Mouse (Mus musculus): ENCODE data around the gene Spem1. TPM values are rescaled to one million over a fixed set of nuclear protein-coding genes. Genes with fewer than 3 reads are reported as not detected.

Spem1 gene
- total RNA-seq, 2 experiments from 2014 or later = 0.34 to 0.44 TPM

- intact Hi-C loops (cut with DNase I) = loop anchor here (5.0 kb wide), 1 partner anchor 72 kb away; the partner anchor contains the start of gene Tmem95
- no peak within 1 kb of the TSS; the same call in 1 of the 2 replicates for H3K4me3 ChIP-seq
- TF ChIP-seq CTCF (IDR thresholded peaks at IDR 0.05) = no peak; the same call in 1 of the 2 replicates
Measured at GRCm38 (mm10) chr11:69804972-69805909, 16.7 kb downstream of the Spem1 start, which contains the start of gene Tmem102. Gene Tmem102 (minus strand): TSS chr11:69805624.

DNA sequence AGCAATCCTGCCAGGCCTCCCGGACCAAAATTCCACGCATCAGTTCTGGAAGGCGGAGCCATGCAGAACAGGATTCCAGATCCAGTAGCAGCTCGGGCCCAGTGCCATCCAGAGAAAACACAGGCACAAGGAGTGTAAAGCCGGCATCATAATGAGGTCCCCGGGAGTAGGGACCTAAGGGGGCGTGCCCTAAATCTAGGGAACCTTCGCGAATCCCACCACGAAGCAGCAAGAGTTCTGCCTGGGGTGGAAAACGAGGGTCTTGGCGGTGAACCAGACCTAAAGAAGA, 17.4 kb downstream of the Spem1 start:
- no peak for DNase-seq (ENCODE audit: extremely low spot score in 1 of 2, low spot score in 2 of 2)
- Histone ChIP-seq H3K27ac (no peak overlapping the region), H3K4me3 (no peak overlapping the region; the same call in 1 of the 2 replicates)
- intact Hi-C loops (cut with DNase I) = loop anchor here (5.0 kb wide), 1 partner anchor 73 kb away; the partner anchor contains the start of gene Tmem95
- TF ChIP-seq CTCF (IDR thresholded peaks at IDR 0.05) = no peak

More at GRCm38 (mm10) chr11:69804972-69805909, 16.7 kb downstream of the Spem1 start, which contains the start of gene Tmem102:
- no peak for DNase-seq (ENCODE audit: extremely low spot score in 1 of 2, low spot score in 2 of 2)
- H3K27ac ChIP-seq = no peak within 1 kb of the TSS

- TF ChIP-seq CTCF (IDR thresholded peaks at IDR 0.05) = peak; percentile 72
Measured at GRCm38 (mm10) chr11:69803786-69804651, 18.0 kb downstream of the Spem1 start.

GRCm38 (mm10) chr11:69803328-69803727, 18.7 kb downstream of the Spem1 start:
- DNase-seq (ENCODE audit: extremely low spot score in 1 of 2, low spot score in 2 of 2) = no peak
- intact Hi-C loops (cut with DNase I) = loop anchor here (2.0 to 5.0 kb wide), 4 partner anchors 33 to 74 kb away; partner anchors contain the start of genes Nlgn2, Polr2a and Tmem95
- Histone ChIP-seq H3K27ac (peak overlapping the region; percentile 46; the same call in 1 of the 2 replicates), H3K4me3 (peak overlapping the region; percentile 52)
- no peak for TF ChIP-seq CTCF (IDR thresholded peaks at IDR 0.05)

More at GRCm38 (mm10) chr11:69803786-69804651, 18.0 kb downstream of the Spem1 start:
- intact Hi-C loops (cut with DNase I) = loop anchor here (2.0 to 5.0 kb wide), 4 partner anchors 33 to 73 kb away; partner anchors contain the start of genes Nlgn2, Polr2a and Tmem95
- H3K27ac ChIP-seq = peak overlapping the region; percentile 46; the same call in 1 of the 2 replicates
- DNase-seq (ENCODE audit: extremely low spot score in 1 of 2, low spot score in 2 of 2) = peak; percentile 68 to 79
- peak overlapping the region; percentile 52 for H3K4me3 ChIP-seq

DNA sequence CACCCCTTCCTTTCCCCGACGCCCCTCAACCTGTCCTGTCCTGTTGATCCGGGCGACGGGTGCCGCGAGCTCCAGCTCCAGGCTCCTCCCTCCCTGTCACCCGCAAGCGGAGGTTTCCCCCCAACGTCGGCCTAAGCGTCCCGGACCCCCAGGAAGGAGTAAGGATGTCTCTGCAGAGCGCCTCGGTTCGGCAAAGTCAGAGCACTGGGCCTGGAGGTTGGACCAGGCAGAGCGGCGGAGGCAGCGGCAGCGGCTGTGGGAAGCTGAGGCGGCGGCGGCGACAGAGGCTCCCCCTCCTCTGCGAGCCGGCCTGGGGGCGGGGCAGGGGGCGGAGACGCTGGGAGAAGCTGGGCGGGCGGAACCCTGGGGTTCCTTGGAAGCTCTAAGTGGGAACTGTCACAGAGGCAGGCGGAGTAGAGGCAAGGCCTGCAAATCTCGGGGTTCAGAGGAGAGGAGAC, 19.3 kb downstream of the Spem1 start:
- intact Hi-C loops (cut with DNase I) = loop anchor here (2.0 to 5.0 kb wide), 4 partner anchors 34 to 75 kb away; partner anchors contain the start of genes Nlgn2, Polr2a and Tmem95
- no peak for TF ChIP-seq CTCF (IDR thresholded peaks at IDR 0.05)
- peak overlapping the region; percentile 52 for H3K4me3 ChIP-seq
- DNase-seq (ENCODE audit: extremely low spot score in 1 of 2, low spot score in 2 of 2) = peak; percentile 80 to 88
- H3K27ac ChIP-seq = peak overlapping the region; percentile 59

- Histone ChIP-seq H3K27ac (peak within 1 kb of the TSS; percentile 59), H3K4me3 (peak within 1 kb of the TSS; percentile 52)
- no peak for DNase-seq (ENCODE audit: extremely low spot score in 1 of 2, low spot score in 2 of 2)
- TF ChIP-seq CTCF (IDR thresholded peaks at IDR 0.05) = no peak
- intact Hi-C loops (cut with DNase I) = loop anchor here (5.0 kb wide), 1 partner anchor 76 kb away; the partner anchor contains the start of gene Tmem95
Measured at GRCm38 (mm10) chr11:69801379-69801977, 20.5 kb downstream of the Spem1 start, which contains the start of gene Fgf11. Gene Fgf11 (minus strand): TSS chr11:69801857.

DNA sequence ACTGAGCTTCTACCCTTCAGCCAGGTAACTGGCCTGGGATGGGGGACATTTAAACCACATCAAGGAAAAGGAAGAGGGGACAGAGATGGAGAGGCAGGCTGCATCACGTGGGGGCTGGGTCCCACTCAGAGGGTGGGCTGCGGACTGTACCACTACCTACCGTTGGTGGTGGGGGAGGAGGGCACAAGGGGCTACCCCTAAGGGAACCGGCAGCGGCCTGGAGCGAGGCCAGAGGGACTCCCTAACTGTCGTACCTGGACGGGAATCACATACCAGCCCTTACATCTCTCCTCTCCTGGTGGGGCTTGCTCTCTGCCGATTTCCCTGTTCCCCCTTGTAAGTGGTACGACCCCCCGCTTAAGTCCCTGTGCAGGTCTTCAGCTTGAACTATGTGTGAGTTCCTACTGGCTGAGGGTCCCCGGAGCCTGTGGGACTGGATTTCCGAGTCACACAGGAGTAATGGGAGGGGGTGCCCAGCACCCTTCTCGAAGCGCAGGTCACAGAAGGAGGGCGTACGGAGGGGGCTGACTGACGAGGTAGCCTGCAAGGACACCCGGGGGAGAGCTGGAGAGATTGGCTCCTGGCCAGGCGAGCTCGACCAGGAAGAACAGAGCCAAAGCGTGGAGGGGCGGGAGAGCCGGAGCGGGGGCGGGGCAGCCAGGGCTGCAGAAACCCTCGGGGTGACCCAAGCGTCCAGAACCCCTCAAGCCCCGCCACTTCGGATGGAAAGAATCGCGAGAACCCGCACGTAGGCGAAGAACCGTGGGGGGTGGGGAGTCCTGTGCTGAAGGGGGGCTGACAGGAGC, 21.4 kb downstream of the Spem1 start:
- no peak for TF ChIP-seq CTCF (IDR thresholded peaks at IDR 0.05)
- peak overlapping the region; percentile 52 for H3K4me3 ChIP-seq
- intact Hi-C loops (cut with DNase I) = loop anchor here (5.0 kb wide), 1 partner anchor 77 kb away; the partner anchor contains the start of gene Tmem95
- peak overlapping the region; percentile 41 for H3K27ac ChIP-seq
- DNase-seq (ENCODE audit: extremely low spot score in 1 of 2, low spot score in 2 of 2) = no peak

DNA sequence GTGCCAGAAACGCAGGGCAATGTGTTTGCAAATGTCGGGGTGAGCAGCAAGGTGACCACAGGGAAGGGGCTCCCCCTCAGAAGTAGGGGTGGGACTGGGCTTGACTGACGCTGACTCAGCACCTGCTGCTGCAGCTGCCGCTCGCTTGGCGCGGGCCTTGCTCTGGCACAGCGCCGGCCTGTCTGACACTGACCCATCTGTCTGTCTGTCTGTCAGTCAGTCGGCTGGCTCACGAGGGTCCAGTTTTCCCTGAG, 21.9 kb downstream of the Spem1 start:
- Histone ChIP-seq H3K4me3 (peak overlapping the region; percentile 52), H3K27ac (no peak overlapping the region; the same call in 1 of the 2 replicates)
- TF ChIP-seq CTCF (IDR thresholded peaks at IDR 0.05) = no peak
- no peak for DNase-seq (ENCODE audit: extremely low spot score in 1 of 2, low spot score in 2 of 2)
- intact Hi-C loops (cut with DNase I) = loop anchor here (5.0 kb wide), 1 partner anchor 77 kb away; the partner anchor contains the start of gene Tmem95

DNA sequence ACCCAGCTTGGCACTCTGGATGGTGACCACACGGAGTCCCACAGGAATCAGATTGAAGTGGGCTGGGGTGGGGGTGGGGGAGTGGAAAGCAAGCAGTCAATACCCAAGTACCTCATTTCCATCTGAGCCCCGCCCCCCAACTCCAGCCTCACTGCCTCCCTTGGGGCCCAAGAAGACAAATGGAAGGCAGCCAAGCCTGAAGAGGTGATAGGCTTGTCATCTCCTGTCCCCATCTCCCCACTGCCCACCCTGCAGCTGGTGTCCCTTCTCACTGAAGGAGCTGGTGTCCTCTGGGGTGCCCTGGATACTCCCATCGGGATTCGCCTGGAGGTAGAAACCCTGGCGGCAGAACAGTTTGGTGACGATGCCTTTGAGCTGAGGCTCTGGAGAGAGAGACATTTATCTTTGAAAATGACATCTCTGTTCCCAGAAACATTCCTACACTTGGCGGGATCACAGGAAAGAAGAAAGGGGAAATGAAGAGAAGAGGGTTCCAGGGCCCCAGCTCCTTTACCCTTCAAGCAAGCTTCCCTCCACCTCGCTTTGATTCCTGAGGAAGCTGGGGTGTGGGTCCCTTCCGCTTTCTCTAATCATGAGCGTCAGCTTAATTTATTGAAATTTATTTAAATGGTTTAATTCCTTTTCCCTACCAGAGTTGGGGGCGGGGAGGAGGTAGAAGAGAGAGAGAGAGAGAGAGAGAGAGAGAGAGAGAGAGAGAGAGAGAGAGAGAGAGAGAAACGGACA, 22.4 kb downstream of the Spem1 start:
- intact Hi-C loops (cut with DNase I) = loop anchor here (5.0 kb wide), 1 partner anchor 78 kb away; the partner anchor contains the start of gene Tmem95
- Histone ChIP-seq H3K27ac (no peak overlapping the region), H3K4me3 (no peak overlapping the region)
- DNase-seq (ENCODE audit: extremely low spot score in 1 of 2, low spot score in 2 of 2) = no peak
- TF ChIP-seq CTCF (IDR thresholded peaks at IDR 0.05) = no peak
